Mouse (Mus musculus): ENCODE results near the gene Grik2.

DNA sequence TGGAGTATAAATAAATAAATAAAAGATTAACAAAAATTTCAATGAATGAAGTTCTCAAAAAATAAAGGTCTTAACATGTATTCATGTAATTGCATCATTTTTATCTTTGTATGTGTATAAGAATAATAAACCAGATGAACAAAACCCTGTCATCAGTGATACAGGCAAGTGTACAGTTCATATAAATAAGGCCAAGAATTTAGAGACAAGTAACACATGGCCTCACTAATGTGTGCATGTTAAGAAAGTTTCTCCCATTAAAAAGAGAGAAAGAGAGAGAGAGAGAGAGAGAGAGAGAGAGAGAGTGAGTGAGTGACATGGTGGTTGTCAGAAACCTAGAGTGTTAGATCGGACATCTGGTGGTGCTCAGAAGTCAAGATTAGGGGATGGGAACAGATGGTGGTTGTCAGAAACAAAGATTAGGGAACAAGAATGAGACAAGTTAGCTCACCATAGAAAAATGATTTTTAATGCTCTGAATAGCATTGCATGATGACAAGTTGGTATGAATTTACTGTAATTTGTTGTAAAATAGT, 228.6 kb downstream of the Grik2 start:
- TF ChIP-seq ZNF384 (IDR thresholded peaks at IDR 0.05; ENCODE audit: low read depth, low read length) (no peak), ZC3H11A (IDR thresholded peaks at IDR 0.05; ENCODE audit: borderline replicate concordance, low read depth, low read length) (no peak), CHD2 (IDR thresholded peaks at IDR 0.05; ENCODE audit: low read depth, low read length) (no peak), MAFK (IDR thresholded peaks at IDR 0.05; ENCODE audit: insufficient read depth, low read depth, low read length) (no peak)
